Mouse (Mus musculus) CH12.LX (cell line): ENCODE results near the gene Acadl.

Source experiments
- EP300 ChIP-seq: IDR thresholded peaks from 2 replicates; pipeline ENCODE4 v1.6.1; 2011; ENCODE audit warnings: low read length, improper control_type of control experiment
- GABPA ChIP-seq: IDR thresholded peaks from 2 replicates; pipeline ENCODE4 v1.6.1; 2012; ENCODE audit warnings: low read depth, low read length, improper control_type of control experiment, inconsistent platforms; ENCODE audit not compliant: insufficient replicate concordance
- ZC3H11A ChIP-seq: IDR thresholded peaks from 2 replicates; pipeline ENCODE4 v1.6.1; 2012; ENCODE audit warnings: low read depth, mild to moderate bottlenecking, inconsistent platforms, low read length, improper control_type of control experiment
- ZKSCAN1 ChIP-seq: IDR thresholded peaks from 2 replicates; pipeline ENCODE4 v1.6.1; 2012; ENCODE audit warnings: low read depth, inconsistent platforms, low read length, improper control_type of control experiment, borderline replicate concordance

DNA sequence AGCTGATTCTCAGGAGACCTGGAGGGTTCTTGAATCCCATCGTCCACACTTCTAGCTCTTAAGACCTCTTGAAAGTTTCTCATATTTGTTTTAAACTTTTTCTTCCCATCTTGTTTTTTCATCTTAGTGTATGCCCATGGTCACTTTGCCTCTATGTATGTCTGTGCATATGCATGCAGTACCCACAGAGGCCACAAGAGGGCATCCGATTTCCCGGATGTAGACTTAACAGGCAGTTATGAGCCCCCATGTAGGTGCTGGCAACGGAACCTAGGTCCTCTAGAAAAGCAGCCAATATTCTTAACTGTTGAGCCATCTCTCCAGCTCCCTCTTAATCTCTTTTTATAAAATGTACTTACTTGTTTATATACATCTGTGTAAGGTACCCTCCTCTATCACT lies 15.6 kb downstream of the Acadl start:
- no peak for TF ChIP-seq GABPA
- TF ChIP-seq ZC3H11A, result no peak
- no peak for TF ChIP-seq EP300
- TF ChIP-seq ZKSCAN1, result no peak
